Mouse (Mus musculus): ENCODE measurements around the gene Kcnj11.

The Kcnj11 gene

DNA sequence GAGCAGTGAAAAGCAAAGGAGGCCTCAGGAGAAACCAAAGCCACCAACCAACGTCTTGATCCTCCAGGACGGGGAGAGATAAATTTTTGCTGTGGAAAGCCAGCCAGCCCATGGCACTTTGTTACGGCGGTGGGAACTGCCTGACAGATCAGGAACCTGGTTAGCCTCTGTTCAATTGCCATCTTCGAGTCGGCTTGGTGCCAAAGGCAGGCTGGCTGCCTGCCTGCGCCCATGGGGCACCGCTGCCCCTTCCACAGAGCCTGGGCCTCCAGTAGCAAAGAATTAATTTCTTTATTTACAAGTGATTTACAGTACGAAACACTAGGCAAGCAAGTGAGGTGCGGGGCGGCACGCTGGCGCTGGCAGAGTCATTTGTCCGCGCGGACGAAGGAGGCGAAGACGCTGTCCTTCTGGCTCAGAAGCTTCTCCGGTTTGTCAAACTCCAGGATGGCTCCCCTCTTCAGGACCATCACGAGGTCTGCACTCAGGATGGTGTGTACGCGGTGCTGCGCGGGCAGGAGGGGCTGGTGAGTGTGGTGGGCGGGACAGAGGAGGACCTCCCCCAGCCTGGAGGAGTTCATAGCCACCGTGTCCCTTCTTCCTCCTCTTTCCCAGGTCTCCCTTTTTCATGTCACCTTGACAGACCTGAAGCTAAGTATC is 3.8 kb upstream of the Kcnj11 start:
- DNase-seq (ENCODE audit: low spot score) = no peak

DNA sequence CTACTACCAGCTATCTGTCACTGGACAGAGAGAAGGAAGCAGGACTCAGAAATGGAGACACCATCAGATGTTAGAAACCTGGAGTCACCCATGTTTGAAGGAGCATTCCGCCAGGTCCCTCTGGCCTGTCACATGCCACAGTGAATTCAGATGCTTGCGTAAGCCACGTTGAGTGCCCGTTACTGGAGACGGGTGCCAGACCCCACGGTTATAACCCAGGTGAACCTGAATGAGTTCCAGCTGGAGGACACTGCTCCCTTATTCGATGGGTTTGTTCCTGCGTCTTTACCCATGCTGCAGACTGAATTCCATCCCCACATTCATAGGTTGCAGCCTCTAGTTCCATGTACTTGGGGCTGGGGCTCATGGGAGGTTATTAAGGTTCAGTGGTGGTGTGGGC is 3.2 kb upstream of the Kcnj11 start:
- DNase-seq (ENCODE audit: low spot score) = no peak

DNA sequence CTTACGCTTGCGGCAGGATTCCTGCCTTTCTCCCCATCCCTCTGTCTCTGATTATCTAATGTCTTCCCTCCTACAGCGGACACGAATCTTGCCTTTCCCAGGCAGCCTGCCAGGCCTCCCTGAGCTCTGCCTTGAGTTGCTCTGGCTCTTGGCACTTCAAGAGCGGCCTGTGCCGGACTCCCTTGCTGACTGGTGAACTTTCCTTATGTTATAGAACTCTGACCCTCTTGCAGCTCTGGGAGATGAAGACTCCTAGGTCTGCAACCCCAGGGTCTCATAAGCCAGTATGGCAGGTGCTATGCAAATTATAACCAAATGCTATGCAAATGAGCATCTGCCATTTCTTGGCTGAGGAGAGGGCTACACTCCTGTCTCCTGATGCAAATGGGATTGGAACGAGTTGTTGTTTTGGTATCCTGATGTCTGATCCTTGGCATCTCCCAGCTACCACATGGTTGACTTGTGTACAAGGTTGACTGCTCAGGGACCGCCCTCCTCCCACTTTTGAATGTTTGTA is 2.6 kb upstream of the Kcnj11 start:
- no peak for DNase-seq (ENCODE audit: low spot score)

DNA sequence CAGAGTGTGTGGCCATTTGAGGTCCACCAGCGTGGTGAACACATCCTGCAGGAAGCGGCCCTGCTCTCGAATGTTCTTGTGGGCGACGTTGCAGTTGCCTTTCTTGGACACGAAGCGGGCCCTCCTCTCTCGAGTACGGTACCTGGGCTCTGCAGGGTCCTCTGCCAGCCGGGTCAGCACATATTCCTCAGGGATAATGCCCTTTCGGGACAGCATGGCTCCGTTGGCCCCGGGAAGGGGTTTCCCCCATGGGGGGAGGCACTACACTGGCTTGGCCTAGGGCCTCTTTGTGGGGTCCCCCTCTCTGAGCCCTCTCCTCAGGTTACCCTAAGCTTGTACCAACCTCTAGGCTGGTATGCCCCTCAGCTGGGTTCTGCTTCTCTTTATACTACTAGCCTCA is 882 bp downstream of the Kcnj11 start:
- DNase-seq (ENCODE audit: low spot score) = no peak

DNA sequence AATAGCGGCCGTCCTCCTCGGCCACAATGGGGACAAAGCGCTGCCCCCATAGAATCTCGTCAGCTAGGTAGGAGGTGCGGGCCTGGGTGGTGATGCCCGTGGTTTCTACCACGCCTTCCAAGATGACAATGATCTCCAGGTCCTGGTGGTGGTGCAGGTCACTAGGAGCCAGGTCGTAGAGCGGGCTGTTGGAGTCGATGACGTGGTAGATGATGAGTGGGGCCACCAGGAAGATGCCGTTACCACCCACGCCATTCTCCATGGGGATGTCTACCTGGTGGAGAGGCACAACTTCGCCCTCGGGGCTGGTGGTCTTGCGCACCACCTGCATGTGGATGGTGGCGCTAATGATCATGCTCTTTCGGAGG is 1.7 kb downstream of the Kcnj11 start:
- DNase-seq (ENCODE audit: low spot score) = no peak

DNA sequence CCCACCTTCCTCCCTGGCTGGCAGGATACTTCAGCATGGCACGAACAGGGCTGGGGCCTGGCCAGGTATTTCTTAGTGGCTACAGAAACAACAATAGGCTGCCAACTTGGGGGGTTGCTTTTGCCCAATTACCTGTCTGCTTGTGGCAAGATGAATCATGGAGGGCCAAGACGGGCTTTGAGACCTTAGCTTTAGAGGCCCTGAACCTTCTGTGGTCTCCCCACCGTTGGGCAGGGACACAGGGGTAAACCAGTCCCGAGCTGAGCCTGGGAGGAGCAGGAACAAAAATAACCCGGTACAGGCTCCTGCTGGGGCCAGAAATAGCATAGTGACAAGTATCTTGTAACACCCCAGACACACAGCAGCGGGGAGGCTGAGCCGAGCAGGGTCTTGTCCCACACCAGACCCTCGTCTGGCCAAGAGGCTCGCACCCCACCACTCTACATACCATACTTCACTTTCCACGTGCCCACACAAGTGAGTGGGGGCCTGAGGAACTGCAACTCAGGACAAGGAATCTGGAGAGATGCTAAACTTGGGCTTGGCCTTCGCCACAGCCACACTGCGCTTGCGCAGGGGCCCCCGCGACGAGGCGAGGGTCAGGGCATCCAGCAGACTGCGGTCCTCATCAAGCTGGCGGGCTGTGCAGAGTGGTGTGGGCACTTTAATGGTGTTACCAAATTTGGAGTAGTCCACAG is 2.2 kb downstream of the Kcnj11 start:
- DNase-seq (ENCODE audit: low spot score) = no peak

DNA sequence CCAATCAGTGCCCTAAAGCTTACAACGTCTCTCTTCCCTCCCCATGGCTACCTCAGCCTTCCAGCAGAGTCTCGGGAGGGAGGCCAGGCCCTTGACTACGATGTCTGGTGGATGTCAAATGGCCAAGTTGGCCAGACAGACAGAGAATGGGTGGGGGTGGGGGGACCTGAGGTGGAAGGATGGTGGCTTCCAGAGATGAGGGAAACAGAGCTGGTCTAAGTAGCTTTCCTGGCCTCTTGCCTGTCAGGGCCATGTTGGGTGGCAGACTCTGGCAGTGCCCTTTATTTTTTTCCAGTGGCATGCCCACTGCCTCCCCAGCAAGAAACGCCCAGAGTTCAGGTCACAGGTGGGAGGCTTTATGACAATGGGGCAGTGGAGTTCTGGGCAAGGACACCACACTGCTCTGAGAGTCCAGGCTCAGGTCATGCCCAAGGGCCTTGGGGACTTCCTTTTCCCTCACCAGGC is 3.2 kb downstream of the Kcnj11 start:
- no peak for DNase-seq (ENCODE audit: low spot score)

DNA sequence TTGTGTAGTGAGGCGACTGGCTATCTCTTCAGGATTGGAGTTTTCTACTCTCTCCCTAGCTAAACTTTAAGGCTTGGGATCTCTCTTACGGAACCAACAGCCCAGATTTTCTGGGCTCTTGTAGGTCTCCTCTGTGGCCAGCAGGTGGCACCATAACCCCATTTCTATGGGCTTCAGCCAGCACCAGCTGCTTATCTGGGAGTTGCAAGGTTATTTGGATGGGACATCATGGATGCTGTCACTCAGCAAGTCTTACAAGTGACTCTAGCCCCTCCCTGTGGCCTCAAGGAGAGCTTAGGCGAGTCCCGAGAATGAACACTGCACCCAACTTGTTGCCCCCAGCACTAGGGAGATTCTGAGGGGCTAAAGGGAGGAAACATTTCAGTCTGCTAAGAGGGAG is 4.4 kb downstream of the Kcnj11 start:
- peak; percentile 89 for DNase-seq (ENCODE audit: low spot score)

DNA sequence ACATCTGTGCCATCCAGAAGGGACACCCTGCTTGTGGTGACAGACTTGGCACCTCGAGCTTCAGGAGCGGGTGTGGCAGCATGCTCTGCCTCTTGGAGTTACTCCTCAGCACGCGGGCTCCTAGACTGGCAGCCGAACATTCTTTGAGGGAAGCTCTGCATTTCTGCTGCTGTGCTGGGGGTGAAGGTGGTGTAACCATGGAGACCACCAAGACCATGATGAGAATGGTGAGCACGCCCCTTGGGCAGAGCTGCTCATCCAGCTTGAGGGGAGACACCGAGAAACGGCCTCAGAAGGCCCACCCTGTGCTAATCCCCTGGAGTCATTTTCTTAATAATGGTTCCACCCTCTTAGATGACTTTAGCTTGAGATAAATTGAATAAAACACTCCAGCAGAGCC is 7.8 kb downstream of the Kcnj11 start:
- peak; percentile 9 for DNase-seq (ENCODE audit: low spot score)

DNA sequence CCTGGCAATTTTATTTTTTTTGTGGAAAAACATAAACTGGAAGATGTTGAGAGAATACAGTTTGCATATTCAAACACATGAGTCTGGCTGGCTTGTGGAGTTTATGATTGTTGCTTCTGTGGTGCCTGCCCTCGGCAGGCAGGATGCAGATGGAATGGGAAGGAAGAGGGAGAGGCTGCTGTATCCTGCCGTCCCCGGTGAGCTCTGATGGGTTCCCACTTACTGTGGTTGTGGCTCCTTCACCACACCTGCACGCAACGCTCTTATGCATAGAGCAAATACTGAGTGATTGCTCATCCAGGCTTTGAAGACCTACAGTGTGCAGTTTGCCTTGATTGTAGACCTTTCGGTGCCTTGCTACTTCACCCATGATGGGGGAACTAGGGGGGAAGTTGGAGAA is 12.3 kb downstream of the Kcnj11 start:
- DNase-seq (ENCODE audit: low spot score) = no peak

DNA sequence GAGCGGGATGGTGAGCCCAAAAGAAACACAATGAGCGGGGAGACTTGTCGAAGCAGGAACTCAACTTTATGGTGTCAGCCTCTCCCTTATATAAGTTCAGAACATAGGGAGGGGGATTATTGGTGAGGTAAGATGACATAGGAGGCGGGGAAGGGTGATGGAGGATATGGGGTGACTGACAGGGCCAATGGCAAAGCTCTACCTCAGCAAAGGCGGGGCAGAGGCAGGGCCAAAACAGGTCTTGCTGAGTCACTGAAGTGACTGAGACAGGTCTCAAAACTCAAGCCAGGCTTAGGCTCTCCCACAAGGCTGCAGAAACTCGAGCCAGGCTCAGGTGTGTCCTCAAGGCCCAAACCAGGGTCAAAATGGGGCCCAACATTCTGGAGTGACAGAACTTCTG is 14.2 kb downstream of the Kcnj11 start:
- no peak for DNase-seq (ENCODE audit: low spot score)

DNA sequence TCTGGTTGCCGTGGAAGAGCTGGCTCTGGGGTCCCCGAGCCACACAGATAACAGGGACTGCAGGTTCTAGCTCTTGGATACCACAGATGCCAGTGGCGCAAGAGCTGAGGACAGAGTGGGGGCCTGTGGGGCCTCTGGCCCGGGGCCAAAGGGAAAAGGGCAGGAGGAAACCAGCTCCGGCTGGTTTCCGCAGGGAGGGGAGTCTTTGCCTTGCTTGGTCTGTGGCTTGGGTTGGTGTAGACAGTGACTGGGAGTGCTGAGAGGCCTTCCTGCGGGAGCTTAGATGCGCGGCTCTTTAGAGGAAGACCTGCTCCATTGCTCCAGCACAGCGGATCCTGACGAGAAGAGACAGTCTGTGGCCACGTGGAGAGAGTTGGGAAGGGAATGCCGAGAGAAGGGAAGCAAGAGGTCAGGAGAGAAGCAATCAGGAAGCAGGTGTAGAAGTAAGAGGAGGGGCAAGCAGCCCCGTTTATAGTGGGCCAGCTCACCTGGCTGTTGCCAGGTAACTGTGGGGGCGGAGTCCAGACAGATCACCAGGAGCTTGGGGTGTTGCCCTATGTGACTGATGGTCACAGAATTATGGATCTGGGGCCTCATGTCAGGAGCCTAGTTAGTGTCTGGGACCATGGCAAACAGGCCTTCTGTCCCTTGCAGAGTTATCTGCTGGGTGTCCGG is 15.6 kb downstream of the Kcnj11 start:
- no peak for DNase-seq (ENCODE audit: low spot score)

DNA sequence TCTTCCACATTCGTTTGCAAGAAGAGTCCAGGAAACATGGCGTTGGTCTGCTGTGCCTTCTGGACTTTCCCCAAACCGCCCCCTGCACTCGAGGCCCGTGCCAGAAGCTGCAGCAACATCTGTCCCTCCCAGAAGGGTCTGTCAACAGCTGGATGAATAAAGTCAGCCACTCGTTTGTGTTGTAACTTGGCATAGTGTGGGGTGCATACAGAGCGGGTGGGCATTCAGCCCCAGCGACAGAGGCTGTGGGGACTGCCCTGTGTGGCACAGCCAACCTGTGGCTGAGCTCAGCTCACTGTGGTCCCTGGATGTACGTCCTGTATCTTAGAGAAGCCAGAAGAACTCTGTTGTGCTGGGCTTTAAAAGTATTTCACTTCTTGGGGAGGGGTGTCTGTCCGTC is 16.5 kb downstream of the Kcnj11 start:
- no peak for DNase-seq (ENCODE audit: low spot score)

DNA sequence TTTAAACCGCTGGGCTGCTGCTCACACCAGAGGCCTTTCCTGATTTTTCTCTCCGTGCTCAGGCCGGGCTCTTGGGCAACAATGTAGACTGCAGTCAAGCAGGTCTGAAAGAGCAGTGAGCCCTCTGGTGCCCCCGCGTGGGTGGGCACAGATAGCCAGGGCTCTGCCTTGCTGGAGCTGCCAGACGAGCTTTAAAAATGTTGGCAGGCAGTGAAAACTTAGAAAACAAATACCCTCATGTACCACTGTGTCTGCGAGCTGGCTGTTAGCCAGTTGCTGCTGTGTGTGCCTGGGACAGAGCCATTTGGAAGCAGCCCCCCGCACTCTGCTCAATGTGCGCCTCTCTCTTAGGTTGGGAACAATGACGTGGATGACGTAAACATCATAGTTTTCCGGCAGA is 22.9 kb downstream of the Kcnj11 start:
- no peak for DNase-seq (ENCODE audit: low spot score)

DNA sequence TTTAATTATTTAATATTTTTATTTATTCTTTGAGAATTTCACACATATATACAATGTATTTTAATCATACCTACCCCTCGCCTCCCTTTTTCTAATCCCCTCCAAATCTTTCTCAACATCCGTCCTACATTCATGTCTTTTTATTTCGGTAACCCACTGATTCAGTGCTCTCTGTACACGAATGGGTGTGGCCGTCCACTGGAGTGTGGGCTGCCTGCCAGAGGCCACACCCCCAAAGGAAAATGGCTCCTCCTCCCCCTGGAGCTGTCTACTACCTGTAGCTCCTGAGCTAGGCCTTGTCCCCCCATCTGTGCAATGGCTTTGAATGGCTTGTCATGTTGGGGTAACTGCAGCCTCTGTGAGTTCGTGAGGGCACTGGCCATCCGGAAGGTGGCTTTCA is 23.7 kb downstream of the Kcnj11 start:
- DNase-seq (ENCODE audit: low spot score) = no peak

DNA sequence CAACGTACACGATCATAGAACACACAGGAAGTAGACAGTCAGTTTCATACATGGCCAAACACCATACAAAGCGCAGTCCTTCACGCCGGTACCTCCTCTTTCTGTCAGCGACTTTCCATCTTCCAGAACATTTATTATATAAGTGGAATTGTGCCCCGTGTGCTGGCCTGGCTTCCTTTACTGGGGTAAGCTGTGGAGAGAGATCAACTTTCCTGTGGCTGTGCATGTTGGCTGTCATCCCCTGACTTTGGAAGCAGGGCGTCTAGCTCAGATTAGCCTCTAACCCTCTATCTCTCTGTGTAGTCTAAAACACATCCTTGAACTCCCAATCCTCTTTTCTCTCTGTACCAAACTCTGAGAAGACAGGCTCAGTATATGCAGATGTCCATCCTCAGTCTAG is 31.7 kb downstream of the Kcnj11 start:
- DNase-seq (ENCODE audit: low spot score) = no peak

DNA sequence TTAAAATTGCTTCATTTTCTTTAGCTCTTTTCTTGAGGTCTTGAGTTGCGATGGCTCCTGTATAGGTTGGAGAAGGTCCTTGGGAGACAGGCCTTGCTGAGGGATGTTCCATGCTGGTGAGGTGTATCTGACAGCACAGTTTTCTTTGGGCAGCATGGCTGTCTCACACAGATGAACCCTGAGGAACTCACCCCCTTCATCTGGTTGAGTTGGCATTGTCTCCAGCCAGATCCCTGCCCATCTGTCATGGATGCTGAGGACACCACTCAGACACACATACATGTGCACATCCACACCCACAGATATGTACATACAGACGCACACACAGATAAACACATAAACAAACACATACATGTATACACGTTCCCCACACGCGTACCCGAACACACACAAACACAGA is 37.3 kb downstream of the Kcnj11 start:
- no peak for DNase-seq (ENCODE audit: low spot score)

DNA sequence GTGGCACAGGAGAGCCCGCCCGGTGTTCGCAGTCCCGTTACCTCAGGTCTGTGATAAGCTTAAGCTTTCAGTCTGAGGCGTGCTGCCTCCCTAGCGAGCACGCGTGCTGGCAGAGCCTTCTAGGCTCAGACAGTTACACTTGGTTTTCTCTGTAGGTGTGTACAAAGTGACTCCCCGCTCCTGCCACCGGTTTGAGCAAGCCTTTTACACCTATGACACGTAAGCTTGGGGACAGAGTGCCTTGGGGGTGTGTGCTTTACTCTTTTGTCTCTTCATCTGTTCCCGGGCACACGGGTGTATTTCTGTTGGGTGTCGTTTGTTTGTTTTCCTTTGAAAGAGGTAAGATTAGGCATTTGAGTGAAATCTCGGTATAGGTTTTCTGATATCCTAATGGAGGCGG is 39.0 kb downstream of the Kcnj11 start:
- no peak for DNase-seq (ENCODE audit: low spot score)

DNA sequence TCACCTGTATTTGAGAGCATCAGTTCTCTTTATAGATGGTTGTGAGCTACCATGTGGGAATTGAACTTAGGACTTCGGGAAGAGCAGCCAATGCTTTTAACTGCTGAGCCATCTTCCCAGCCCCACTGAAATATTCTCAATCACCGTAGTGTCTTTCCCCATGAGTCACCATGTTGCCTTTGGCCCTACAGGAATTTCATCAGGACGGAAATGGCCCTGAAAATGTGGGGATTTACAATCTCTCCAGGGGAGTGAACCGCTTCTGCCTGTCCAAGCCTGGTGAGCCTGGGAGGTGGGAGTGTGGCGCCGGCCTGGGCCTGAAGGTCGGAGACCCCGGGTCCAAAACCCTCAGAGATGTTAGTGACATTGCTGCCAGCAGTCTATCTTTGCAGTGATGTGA is 39.9 kb downstream of the Kcnj11 start:
- DNase-seq (ENCODE audit: low spot score) = no peak

DNA sequence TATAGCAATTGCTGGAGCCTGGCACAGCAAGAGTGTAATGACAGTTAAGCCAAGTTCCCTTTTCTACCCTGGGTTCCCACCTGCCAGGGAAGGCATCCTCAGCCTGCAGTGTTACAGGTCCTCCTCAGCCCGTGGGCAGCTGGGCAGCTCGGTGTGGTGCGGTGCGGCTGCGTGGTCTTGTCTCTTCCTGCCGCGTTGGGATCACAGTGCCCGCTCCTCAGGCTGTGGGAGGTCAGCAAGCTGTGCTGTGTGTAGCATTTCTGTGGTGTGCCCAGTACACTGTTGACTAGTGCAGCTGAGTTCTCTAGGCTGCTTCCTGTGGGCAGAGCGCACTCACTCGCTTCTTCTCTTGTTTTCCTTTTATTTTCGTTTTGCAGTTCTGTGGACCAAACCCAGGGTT is 41.7 kb downstream of the Kcnj11 start:
- DNase-seq (ENCODE audit: low spot score) = no peak

DNA sequence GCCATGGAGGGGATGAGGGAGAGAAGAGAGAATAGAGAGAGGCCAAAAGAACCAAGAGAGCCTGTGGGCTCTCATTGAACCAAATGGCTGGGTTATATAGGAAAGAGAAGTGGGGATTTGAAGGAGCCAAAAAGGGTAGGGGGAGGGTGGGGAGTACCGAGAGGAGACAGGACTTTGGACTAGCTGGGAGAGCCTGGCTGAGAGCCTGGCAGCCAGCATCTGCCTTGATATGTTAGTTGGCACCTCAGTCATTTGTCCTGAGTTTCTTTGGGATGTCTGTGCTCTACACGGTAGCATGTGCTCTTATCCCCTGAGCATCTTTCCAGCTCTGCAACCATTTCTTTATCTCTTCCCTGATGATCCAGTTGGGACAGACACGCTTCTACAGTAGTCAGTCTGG is 47.0 kb downstream of the Kcnj11 start:
- no peak for DNase-seq (ENCODE audit: low spot score)

DNA sequence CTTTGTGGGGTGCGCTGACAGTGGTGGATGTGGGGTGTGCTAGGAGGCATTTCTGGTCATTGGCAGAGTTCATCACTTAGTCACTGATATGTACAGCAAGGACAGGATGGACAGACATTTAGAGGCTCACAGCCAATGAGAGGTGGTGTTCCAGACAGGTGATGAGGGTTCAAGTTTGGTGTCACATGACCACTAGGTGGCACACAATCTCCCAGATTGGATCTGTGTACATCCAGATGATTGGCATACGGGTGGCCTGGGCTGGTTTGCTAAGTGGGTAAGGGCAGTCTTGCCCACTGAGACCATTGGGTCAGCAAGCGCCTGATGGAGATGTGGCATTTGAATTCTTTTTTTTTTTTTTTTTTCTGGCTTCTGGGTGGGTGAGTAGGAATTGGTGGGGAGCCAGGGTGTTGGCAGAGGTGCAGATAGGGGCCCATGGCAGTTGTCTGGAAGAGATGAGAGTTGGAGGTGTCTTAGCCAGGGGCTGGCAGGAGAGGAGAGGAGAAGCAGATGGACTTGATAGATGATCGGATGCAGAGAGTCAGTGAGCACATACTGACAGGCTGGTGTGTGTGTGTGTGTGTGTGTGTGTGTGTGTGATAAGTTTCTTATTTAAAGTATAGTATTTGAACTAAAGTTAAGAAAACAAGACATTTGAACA is 48.3 kb downstream of the Kcnj11 start:
- DNase-seq (ENCODE audit: low spot score) = peak; percentile 36

DNA sequence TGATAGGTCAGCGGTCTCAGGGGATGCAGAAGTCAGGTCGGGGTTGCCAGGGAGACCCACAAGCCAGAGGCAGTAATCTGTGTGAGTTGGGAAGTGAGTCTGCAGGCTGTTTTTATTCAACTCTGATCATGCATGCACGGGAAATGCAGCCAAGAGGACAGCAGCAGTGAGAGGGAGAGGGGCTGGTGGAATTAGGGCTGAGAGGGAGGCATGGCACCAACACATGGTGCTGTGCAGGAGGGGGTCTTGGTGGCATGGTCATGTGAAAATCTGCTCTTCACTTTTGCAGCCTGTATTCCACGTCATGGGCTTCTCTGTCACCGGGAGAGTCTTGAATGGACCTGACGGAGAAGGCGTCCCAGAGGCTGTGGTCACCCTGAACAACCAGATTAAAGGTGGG is 50.6 kb downstream of the Kcnj11 start:
- DNase-seq (ENCODE audit: low spot score) = no peak
